Mouse (Mus musculus) cerebellum, adult 18-20 months (tissue): ENCODE measurements at regions not wholly inside any gene's neighbourhood (a gene's known extent, or its start where the extent isn't known, plus 50 kb on each side); places are given as distances from the start of the nearest gene placed in this dataset.

Experiments used
- DNase-seq, 2 experiments: peaks; one replicate each; pipeline ENCODE4 v3.0.0; 2021

- DNase-seq: no peak
Observed at GRCm38 (mm10) chr13:37531512-37532183, 186.6 kb downstream of the Ly86 start.

- no peak for DNase-seq
Observed at GRCm38 (mm10) chr13:37532596-37533170, 187.7 kb downstream of the Ly86 start.

- DNase-seq: no peak
Observed at GRCm38 (mm10) chr13:37533851-37534250, 188.8 kb downstream of the Ly86 start.

GRCm38 (mm10) chr13:37537330-37537729 lies 192.3 kb downstream of the Ly86 start:
- DNase-seq: no peak

- DNase-seq: no peak
Observed at GRCm38 (mm10) chr13:37537793-37538192, 192.8 kb downstream of the Ly86 start.

GRCm38 (mm10) chr13:37540980-37541531 lies 196.0 kb downstream of the Ly86 start:
- no peak for DNase-seq

- peak in 1 of 2 experiments; percentile 7 for DNase-seq
Observed at GRCm38 (mm10) chr13:37541674-37542073, 196.7 kb downstream of the Ly86 start.

- DNase-seq: no peak
Observed at GRCm38 (mm10) chr13:37542744-37543196, 197.8 kb downstream of the Ly86 start.

- DNase-seq: no peak
Observed at GRCm38 (mm10) chr13:37543788-37544187, 198.8 kb downstream of the Ly86 start.

GRCm38 (mm10) chr13:37544696-37545095 lies 199.7 kb downstream of the Ly86 start:
- no peak for DNase-seq

- DNase-seq: no peak
Observed at GRCm38 (mm10) chr13:37546556-37546955, 201.5 kb downstream of the Ly86 start.

GRCm38 (mm10) chr13:37550584-37550983 lies 205.6 kb downstream of the Ly86 start:
- no peak for DNase-seq

- no peak for DNase-seq
Observed at GRCm38 (mm10) chr13:37553392-37553791, 208.4 kb downstream of the Ly86 start.

GRCm38 (mm10) chr13:37557183-37557582 lies 212.2 kb downstream of the Ly86 start:
- no peak for DNase-seq

GRCm38 (mm10) chr13:37557766-37558165 lies 212.8 kb downstream of the Ly86 start:
- DNase-seq: no peak

- DNase-seq: no peak
Observed at GRCm38 (mm10) chr13:37559056-37559455, 214.0 kb downstream of the Ly86 start.

GRCm38 (mm10) chr13:37559706-37560313 lies 214.8 kb downstream of the Ly86 start:
- DNase-seq: no peak

- no peak for DNase-seq
Observed at GRCm38 (mm10) chr13:37560387-37560786, 215.4 kb downstream of the Ly86 start.

- DNase-seq: no peak
Observed at GRCm38 (mm10) chr13:37560800-37561199, 215.8 kb downstream of the Ly86 start.

GRCm38 (mm10) chr13:37561437-37561836 lies 216.4 kb downstream of the Ly86 start:
- no peak for DNase-seq

GRCm38 (mm10) chr13:37562141-37562540 lies 216.1 kb upstream of the Rreb1 start:
- DNase-seq: no peak

GRCm38 (mm10) chr13:37562652-37563051 lies 215.5 kb upstream of the Rreb1 start:
- no peak for DNase-seq

- DNase-seq: no peak
Observed at GRCm38 (mm10) chr13:37569051-37569450, 209.1 kb upstream of the Rreb1 start.

- DNase-seq: no peak
Observed at GRCm38 (mm10) chr13:37569486-37569885, 208.7 kb upstream of the Rreb1 start.
